Mouse (Mus musculus) left cerebral cortex, postnatal 14 days (tissue): ENCODE measurements around the gene Fam228a. TPM values are rescaled to one million over a fixed set of nuclear protein-coding genes. Genes with fewer than 3 reads are reported as not detected.
A peak's percentile ranks its signal among the peaks of the same experiment; 100 is the strongest.
"Not testable (repeated sequence)": the region's sequence is repeated elsewhere in the genome, so short reads cannot be mapped to it uniquely, and the experiment has no call there.

Experiments used
- DNase-seq, 2 experiments: peaks; one replicate each; pipeline ENCODE4 v3.0.0; 2021 to 2022; ENCODE audit warnings: low spot score in 2 of 2, mixed read lengths in 1 of 2
- intact Hi-C: fragments of 180-260 bp; cut with DNase I; formaldehyde crosslinking; loops from one replicate; pipeline ENCODE4 v1.15.1; 2025
- total RNA-seq, 2 experiments: library from RNA; stranded (reverse); gene quantifications; 2 replicates each; pipeline ENCODE4 v1.2.3; 2021

Gene Fam228a
- total RNA-seq, 2 experiments from 2014 or later = 1.1 to 1.8 TPM

- no peak for DNase-seq
- intact Hi-C loops = loop anchor here (5.0 kb wide), 1 partner anchor 47 kb away; the partner anchor contains the start of genes Fam228b and Pfn4
Observed at GRCm38 (mm10) chr12:4719762-4720754, 18.2 kb downstream of the Fam228a start.

DNA sequence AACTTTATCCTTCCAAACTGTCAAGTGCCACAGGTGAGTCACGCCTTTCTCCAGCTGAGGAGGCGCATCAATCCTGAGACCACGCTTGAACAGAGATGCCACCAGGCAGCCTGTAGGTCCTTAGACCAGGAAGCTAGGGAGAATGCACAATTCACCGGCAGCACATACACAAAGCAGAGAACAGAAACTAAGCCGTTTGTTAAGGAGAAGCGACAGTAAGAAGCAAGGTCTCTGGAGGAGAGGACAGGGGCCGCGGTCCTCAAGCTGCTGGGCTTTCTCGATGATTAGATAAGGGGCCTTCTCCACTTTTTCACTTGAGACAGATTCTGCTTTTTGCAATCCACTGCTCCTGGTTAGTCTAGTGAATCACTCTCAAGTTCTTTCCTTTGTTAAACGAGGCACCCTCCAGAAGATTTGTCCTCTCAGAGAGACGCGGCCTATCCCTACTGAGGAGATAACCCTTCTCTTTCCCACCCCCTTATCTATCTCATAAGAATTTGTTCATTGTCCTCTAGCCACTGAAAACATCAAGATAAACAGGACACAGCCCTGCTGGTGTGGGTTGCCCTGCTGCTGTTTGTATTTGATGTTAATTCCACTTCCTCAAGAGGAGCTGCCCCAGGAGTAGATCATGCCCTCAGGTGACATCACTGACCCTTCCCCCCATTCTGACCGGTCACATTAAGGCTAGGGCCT, 19.0 kb downstream of the Fam228a start:
- intact Hi-C loops = no loop called here
- DNase-seq = no peak

DNA sequence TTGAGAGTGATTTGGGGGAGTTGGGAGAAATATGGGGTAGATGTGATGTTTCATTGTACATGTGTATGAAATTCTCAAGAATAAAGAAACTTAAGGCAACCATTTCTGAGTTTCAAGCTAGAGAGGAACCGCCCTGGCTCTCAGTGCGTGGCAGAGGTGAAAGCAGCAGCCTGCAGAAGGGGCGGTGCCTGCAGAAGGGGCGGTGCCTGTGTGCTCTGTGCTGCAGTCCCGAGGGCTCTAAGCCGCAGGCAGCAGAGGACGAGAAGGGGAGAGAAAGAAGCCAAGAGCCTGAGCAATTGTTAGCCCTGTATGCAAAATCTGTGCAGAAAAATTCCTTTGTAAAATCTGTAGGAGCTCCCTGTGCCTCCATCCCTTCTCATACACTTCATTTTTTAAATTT, 20.8 kb downstream of the Fam228a start:
- DNase-seq = no peak
- intact Hi-C loops = no loop called here

- no peak for DNase-seq
- intact Hi-C loops = no loop called here
Observed at GRCm38 (mm10) chr12:4715606-4716005, 22.6 kb downstream of the Fam228a start.

DNA sequence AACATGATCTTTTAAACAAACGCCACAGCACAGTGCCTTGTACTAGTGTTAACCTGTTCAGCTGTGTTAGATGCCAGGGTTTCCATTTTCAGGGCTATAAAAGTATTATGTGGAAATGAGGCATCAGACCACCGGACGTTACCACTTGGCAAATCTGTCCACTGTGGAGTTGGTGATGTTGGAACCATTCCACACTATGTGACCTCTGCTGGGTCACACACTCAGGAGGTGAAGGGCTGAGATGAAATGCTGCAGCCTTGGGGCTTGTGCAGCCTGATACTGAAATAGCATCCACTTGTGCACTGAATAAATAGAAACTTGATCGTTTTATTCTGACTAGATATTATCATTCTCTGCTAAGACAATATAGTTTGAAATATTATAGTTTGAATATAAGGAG, 24.9 kb downstream of the Fam228a start:
- no peak for DNase-seq
- intact Hi-C loops = no loop called here

DNA sequence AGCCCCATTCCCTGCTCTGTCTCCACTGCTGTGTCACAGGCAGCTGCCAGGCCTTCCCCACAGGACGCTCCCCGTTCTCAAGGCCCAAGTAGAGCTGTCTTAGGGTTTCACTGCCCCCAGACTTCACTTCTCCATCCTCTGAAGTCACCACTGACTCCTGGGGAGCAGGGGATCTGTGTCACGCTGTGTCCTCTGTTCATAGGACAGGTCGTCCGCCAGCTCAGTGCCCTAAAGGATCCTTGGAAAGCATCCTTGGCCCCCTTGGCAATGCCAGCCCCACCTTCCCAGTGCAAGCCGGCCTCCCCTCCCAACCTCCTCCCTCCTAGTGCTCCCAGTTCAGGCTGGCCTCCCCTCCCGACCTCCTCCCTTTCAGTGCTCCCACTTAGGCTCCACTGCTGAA, 28.3 kb downstream of the Fam228a start:
- intact Hi-C loops = no loop called here
- no peak for DNase-seq

DNA sequence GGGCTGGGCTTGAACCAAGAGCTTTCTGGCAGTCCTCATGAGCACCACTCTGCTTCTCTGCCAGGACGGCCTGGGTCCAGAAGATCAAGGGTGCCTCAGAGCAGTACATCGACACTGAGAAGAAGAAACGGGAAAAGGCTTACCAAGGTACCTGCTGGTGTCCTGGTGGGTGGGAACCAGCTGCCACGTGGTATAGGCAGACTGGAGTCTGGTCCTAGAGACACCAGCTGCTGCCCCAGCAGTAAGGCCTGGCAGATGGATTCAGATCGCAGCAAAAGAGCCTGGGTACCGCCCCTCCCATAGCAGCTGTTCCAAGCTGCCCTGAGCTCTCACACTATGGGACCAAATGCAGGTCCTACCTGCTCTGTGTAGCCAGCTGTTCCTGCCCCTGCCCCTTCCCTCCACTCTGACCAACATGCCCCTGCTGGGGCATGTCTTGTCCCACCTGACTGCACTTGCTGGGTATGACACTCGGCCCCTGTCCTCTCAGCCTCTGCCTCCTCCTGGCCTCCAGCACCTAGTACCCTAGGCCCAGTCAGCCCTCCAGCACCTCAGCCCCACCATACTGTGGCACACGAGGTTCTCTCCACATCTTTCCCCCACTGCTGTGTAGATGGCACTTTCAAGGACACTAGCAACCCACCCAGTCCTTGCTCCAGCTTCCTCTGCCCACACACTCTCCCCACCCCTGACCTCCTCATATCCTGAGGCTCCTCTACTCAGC, 29.2 kb downstream of the Fam228a start:
- DNase-seq = peak in 1 of 2 experiments; percentile 8

GRCm38 (mm10) chr12:4708296-4708695, 29.9 kb downstream of the Fam228a start:
- DNase-seq = no peak
- intact Hi-C loops = no loop called here

More for the DNA sequence above, 29.2 kb downstream of the Fam228a start:
- intact Hi-C loops = no loop called here

DNA sequence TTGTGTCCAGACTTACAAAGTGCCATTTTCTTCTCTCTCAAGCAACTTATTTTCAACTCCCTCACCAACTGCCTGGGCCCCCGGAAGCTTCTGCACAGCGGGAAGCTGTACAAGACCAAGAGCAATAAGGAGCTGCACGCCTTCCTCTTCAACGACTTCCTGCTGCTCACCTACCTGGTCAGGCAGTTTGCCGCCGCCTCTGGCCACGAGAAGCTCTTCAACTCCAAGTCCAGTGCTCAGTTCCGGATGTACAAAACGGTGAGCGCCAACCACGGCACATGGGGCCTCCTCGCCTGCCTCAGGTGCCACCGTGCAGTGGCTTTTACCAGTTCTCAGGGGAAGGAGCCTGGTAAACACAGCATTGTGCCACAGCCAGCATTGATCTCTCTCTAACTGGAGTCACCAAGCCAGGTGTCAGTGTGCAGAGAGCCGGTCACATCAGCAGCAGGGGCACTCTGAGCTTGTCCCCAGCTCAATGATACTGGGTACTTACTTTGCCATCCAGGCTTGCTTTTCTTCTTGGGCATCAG, 30.7 kb downstream of the Fam228a start:
- no peak for DNase-seq
- intact Hi-C loops = no loop called here

GRCm38 (mm10) chr12:4706901-4707300, 31.3 kb downstream of the Fam228a start:
- DNase-seq = no peak
- intact Hi-C loops = no loop called here

GRCm38 (mm10) chr12:4706175-4706574, 32.1 kb downstream of the Fam228a start:
- intact Hi-C loops = no loop called here
- DNase-seq = no peak

- intact Hi-C loops = not testable (repeated sequence)
Observed at GRCm38 (mm10) chr12:4705626-4706025, 32.6 kb downstream of the Fam228a start.

GRCm38 (mm10) chr12:4694534-4694933, 43.7 kb downstream of the Fam228a start:
- DNase-seq = no peak
- intact Hi-C loops = no loop called here

More at GRCm38 (mm10) chr12:4705626-4706025, 32.6 kb downstream of the Fam228a start:
- not testable (repeated sequence) for DNase-seq

GRCm38 (mm10) chr12:4691193-4691592, 47.0 kb downstream of the Fam228a start:
- peak in 1 of 2 experiments; percentile 29 for DNase-seq
- intact Hi-C loops = no loop called here

- no peak for DNase-seq
- intact Hi-C loops = no loop called here
Observed at GRCm38 (mm10) chr12:4689341-4689740, 48.9 kb downstream of the Fam228a start.

DNA sequence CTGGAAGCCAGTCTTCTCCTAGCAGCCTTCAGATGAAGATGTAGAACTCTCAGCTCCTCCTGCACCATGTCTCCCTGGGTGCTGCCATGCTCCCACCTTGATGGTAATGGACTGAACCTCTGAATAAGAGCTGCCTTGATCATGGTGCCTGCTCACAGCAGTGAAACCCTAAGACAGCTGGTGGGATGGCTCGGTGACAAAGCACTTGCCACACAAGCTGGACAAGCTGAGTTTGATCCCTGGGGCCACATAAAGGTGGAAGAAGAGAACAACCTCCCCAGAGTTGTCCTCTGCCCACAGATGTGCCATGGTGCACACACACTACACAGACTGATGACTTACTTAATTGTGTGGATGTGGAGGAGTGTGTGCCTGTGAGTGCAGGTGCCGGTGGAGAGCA, 49.8 kb downstream of the Fam228a start:
- intact Hi-C loops = no loop called here
- DNase-seq = no peak

DNA sequence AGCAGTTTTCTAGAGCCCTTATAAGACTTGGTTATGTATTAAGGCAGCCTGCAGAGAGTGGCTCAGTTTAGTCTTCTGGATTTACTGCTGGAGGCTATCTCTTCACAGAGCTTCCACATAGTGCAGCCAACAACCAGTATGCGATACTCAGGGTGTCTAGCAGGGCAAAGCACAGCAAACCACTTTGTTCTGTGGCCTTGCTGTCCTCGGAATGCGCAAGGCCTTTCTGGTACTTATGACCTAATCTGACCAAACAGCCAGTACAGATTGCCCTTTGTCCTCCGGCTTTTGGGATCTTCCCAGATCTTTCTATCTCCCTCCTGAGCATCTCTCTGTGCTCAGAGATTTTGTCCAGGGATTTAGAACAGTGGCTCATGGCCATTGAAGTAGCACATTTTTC, 52.8 kb downstream of the Fam228a start:
- intact Hi-C loops = no loop called here
- DNase-seq = no peak

DNA sequence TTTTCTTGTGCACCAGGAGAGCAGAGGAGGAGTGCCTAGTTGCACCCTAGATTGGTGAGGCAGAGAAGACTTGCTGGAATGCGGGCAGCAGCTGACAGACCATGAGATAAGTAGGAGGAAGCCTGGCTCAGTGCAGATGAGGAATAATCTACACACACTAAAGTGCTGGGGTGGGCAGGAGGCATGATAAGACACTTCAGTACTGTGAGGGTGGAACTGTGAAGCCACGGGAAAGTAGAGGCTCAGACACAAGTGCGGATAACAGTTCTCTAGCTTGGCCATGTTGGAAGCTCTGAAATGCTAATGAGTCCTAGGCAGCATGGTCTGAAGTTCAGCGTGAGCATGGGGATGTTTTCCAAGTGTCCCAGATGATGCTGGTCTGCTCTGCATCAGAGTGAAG, 58.3 kb downstream of the Fam228a start:
- peak; percentile 69 to 85 for DNase-seq
- intact Hi-C loops = no loop called here

DNA sequence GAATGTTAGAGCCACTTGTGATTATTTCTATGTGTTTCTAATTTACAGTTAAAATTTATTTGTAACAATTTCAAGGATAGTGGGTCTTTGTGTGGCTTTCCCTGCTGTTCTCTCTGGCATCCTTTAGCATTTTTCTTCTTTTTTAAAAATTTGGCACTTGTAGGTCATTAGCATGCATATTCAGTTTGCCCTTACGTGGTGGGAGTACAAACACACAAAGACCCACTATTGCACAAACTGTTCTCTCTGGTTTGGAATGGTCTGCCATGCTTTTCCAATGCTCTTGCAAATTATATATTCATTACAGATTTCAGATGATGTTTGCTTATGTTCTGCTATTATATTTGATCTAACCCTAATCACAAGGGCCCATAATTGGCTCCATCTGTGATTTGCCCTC, 61.9 kb downstream of the Fam228a start:
- DNase-seq = no peak
- intact Hi-C loops = no loop called here

- DNase-seq = no peak
- intact Hi-C loops = no loop called here
Observed at GRCm38 (mm10) chr12:4665675-4666037, 72.6 kb downstream of the Fam228a start.
